Mouse (Mus musculus) heart, embryonic 14.5 days (tissue): Measurements from ENCODE around the gene Nagk. TPM values are rescaled to one million over a fixed set of nuclear protein-coding genes. Genes with fewer than 3 reads are reported as not detected.
"Not testable (repeated sequence)": the region's sequence is repeated elsewhere in the genome, so short reads cannot be mapped to it uniquely, and the experiment has no call there.

Source experiments
- ATAC-seq: fragments of 200-750 bp; cut with Nextera tagmentation; 2 replicates; pipeline ENCODE4 v1.8.0; 2017; ENCODE audit warnings: low read depth, moderate TSS enrichment; ENCODE audit not compliant: insufficient number of reproducible peaks, insufficient read depth, low FRiP score
- H3K27ac ChIP-seq, 2 experiments: fragments of 200-500 bp in 1 of 2; fragments of 300-500 bp in 1 of 2; sonication (generic) in 1 of 2; replicated peaks in 1 of 2; 2 replicates each; pipeline ENCODE4 v1.5.1; 2012 to 2014; ENCODE audit warnings: low read depth in 2 of 2, low read length in 2 of 2, control low read depth in 1 of 2, mild to moderate bottlenecking in 1 of 2, mixed read lengths in 1 of 2; ENCODE audit not compliant: control insufficient read depth in 1 of 2, insufficient read depth in 1 of 2
- H3K27me3 ChIP-seq: fragments of 300-500 bp; sonication (generic); 2 replicates; pipeline ENCODE4 v1.6.1; 2014; ENCODE audit warnings: mild to moderate bottlenecking, low read length, control low read depth; ENCODE audit not compliant: control insufficient read depth, insufficient read depth
- H3K36me3 ChIP-seq: fragments of 300-500 bp; sonication (generic); 2 replicates; pipeline ENCODE4 v1.6.1; 2014; ENCODE audit warnings: mild to moderate bottlenecking, control low read depth, low read length, mixed read lengths; ENCODE audit not compliant: control insufficient read depth, insufficient read depth
- H3K4me1 ChIP-seq, 2 experiments: fragments of 200-500 bp in 1 of 2; fragments of 300-500 bp in 1 of 2; sonication (generic) in 1 of 2; 2 replicates each; pipeline ENCODE4 v1.6.1; 2012 to 2014; ENCODE audit warnings: low read length in 2 of 2, control low read depth in 1 of 2, mixed read lengths in 1 of 2; ENCODE audit not compliant: control insufficient read depth in 2 of 2, insufficient read depth in 2 of 2
- H3K4me2 ChIP-seq: fragments of 300-500 bp; sonication (generic); 2 replicates; pipeline ENCODE4 v1.6.1; 2014; ENCODE audit warnings: mild to moderate bottlenecking, low read length
- H3K4me3 ChIP-seq, 2 experiments: fragments of 200-500 bp in 1 of 2; fragments of 300-500 bp in 1 of 2; sonication (generic) in 1 of 2; 2 replicates each; pipeline ENCODE4 v1.5.1; 2012 to 2014; ENCODE audit warnings: low read length in 2 of 2, mild to moderate bottlenecking in 2 of 2, control low read depth in 1 of 2, low read depth in 1 of 2, moderate library complexity in 1 of 2; ENCODE audit not compliant: control insufficient read depth in 1 of 2, insufficient read depth in 1 of 2
- H3K9ac ChIP-seq: fragments of 300-500 bp; sonication (generic); 2 replicates; pipeline ENCODE4 v1.6.1; 2014; ENCODE audit warnings: mild to moderate bottlenecking, low read length
- H3K9me3 ChIP-seq: fragments of 300-500 bp; sonication (generic); 2 replicates; pipeline ENCODE4 v1.6.1; 2016; ENCODE audit warnings: low read length, control low read depth; ENCODE audit not compliant: control insufficient read depth
- WGBS: fragments of 180-500 bp; shearing (Covaris S2); extraction: QIAGEN DNeasy Blood & Tissue Kit; methylation state at CpG from one replicate; pipeline ENCODE4 v1.1.7; 2014; 5-methylcytosine and 5-hydroxymethylcytosine counted together
- polyA plus RNA-seq: library from polyadenylated mRNA; unstranded; fragments of >200 nt; fragmentation: Nextera tagmentation; extraction: Ambion mirVana; gene quantifications from 2 replicates; pipeline ENCODE4 v1.2.1, GENCODE M21; 2014

Gene Nagk
- polyA plus RNA-seq, 1 experiment from 2014 or later: 69.6 TPM

DNA sequence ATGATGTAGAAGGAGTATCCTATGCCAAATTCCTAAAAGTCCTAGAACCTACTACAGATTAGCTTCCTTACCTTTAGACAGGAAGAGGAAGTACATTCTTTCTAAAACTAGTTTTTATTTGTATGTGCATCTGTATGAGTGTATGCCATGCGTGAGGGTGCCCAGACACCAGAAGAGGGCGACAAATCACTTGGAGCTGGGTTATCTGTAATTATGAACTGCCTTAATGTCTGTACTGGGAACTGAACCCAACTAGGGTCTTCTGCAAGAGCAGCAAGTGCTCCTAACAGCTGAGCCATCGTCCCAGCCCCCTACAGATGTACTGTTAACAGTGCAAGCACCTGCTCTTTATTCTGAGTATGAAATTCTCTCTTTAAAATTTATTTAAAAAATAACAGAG lies 21.0 kb downstream of the Nagk start:
- no peaks in the 10 kb centered on the region for H3K4me1 ChIP-seq
- H3K36me3 ChIP-seq: peaks cover 20% of the 10 kb centered on the region
- H3K27ac ChIP-seq: no peak overlapping the region
- ATAC-seq: no peak
- no peak overlapping the region for H3K4me2 ChIP-seq
- no peaks in the 10 kb centered on the region for H3K27me3 ChIP-seq
- H3K9me3 ChIP-seq: no peaks in the 10 kb centered on the region; the same call in 1 of the 2 replicates
- 93% methylated on average over 3 of the region's 3 CpGs for WGBS
- no peak overlapping the region for H3K9ac ChIP-seq
- no peak overlapping the region for H3K4me3 ChIP-seq

DNA sequence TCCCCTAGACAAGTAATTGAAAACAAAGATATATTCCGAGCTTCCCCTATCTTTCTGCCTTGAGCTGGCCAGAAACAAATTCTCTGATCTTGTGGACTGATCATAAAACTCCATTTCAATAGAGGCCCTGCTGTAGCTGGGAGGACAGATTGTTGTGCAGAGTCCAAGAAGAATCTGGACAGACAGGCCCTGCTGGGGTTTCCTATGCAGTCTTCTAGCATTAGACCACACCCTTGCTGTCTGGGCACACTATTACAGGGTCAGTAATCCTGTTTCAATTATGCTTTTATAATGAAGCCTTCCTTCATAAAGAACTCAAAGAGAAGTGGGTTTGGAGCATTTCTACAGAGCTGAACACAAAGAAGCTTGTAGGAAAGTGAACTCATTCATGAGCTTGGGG lies 24.2 kb downstream of the Nagk start:
- Histone ChIP-seq H3K9ac (no peak overlapping the region), H3K36me3 (peaks cover 9% of the 10 kb centered on the region), H3K4me3 (no peak overlapping the region), H3K4me2 (no peak overlapping the region), H3K27ac (no peak overlapping the region), H3K9me3 (no peaks in the 10 kb centered on the region; the same call in 1 of the 2 replicates), H3K27me3 (no peaks in the 10 kb centered on the region), H3K4me1 (0 out of 4 replicates have a peak, but pooled peaks cover 0 to 3% of the 10 kb centered on the region in 2 experiments)
- ATAC-seq: no peak
- 75% methylated on average over 1 of the region's 1 CpGs for WGBS

DNA sequence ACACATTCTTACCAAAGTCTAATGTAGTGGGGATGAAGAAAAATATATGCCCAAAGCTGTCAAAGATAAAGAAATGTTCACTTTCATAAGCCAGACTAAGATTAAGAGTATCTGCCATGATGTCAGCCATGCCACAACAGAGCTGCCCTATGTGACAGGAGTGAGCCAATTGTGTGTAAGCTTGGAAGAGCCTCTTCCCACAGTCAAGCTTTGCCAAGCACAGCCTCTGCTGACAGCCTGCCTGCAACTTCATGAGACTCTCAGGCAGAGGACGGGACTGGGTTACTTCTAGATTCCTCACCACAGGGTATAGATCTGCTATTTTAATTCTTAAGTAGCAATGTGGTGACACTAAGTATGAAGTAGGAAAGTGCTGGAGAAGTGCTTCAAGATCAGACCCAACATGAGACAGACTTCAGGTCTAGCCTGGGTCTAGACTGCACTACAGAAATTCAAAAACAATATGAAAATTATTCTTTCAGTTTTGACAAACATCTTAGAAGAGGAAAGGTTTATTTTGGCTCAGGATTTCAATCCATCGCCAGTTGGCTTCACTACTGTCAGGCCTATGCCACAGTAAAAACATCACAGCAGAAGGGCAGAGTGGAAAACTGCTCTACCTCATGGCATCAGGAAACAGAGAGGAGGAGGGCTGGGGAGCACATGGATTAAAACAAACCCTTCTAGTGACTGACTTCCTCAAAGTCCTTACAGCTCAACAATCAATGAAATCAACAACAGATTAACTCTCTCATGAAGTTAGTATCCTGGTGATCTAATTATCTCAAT lies 26.1 kb downstream of the Nagk start:
- no peaks in the 10 kb centered on the region for H3K27me3 ChIP-seq
- no peak overlapping the region for H3K27ac ChIP-seq
- no peak overlapping the region for H3K9ac ChIP-seq
- 74% methylated on average over 2 of the region's 2 CpGs for WGBS
- H3K4me3 ChIP-seq: no peak overlapping the region
- H3K4me2 ChIP-seq: no peak overlapping the region
- H3K9me3 ChIP-seq: no peaks in the 10 kb centered on the region; the same call in 1 of the 2 replicates
- H3K36me3 ChIP-seq: 0 out of 2 replicates have a peak, but pooled peaks cover under 1% of the 10 kb centered on the region
- H3K4me1 ChIP-seq: 0 out of 4 replicates have a peak, but pooled peaks cover 0 to 3% of the 10 kb centered on the region in 2 experiments
- no peak for ATAC-seq

DNA sequence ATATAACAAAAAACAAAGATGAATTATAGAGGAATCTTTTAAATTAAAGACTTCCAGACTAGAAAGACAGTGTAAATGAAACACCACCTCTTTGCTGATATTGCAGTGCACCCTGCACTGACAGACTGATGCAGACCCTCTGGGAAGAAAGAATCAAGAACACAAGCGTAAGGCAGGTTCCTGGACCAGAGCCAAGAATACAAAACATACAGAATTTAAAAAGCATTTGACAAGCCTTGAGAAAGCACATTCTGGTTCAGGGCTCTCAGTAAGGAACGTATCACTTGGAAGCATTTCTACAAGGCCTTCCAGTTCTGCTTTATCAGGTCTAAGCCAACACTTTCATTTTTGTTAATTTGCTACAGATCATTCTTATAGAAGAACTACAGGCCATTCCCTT lies 27.1 kb downstream of the Nagk start:
- WGBS: 48% methylated on average over 2 of the region's 2 CpGs
- H3K27ac ChIP-seq: no peak overlapping the region

DNA sequence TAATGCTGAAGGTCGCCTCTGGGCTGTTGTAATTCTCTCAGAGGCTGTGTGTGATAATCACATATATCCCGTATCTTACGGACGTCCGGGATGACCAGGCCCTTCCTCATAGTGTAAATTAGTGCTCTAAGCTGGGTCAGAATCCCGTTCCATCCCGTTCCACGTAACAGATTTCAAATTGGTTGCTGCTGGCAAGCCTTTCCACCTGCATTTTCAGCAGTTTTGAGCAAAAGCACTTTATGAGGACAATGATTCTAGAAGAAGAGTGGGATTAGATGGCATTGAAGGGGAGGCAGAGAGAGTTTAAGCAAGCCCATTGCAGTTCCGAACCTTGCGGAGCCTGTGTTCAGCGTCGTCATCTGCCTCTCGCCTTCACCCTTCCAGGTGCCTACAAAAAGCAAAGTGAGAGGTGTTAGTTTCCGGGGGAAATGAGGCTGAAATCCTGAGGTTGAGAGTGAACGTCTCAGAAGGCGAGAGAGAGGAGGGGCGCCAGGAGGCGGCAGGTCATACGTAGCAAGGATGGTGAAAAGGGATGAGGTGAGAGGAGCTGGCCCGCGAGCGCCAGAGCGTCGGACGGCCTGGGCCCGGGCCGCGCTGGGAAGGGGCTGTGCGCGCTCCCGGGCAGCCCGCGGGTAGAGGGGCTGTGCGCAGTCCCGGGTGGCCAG lies 36.3 kb downstream of the Nagk start:
- WGBS: 1% methylated on average over 35 of the region's 35 CpGs
- ATAC-seq: peak; percentile 76; the same call in 1 of the 2 replicates

More for the DNA sequence above, 27.1 kb downstream of the Nagk start:
- Histone ChIP-seq H3K9ac (no peak overlapping the region), H3K36me3 (0 out of 2 replicates have a peak, but pooled peaks cover 3% of the 10 kb centered on the region), H3K4me3 (no peak overlapping the region), H3K4me1 (0 out of 4 replicates have a peak, but pooled peaks cover 0 to 3% of the 10 kb centered on the region in 2 experiments), H3K4me2 (no peak overlapping the region), H3K9me3 (no peaks in the 10 kb centered on the region; the same call in 1 of the 2 replicates), H3K27me3 (no peaks in the 10 kb centered on the region)
- ATAC-seq: no peak

DNA sequence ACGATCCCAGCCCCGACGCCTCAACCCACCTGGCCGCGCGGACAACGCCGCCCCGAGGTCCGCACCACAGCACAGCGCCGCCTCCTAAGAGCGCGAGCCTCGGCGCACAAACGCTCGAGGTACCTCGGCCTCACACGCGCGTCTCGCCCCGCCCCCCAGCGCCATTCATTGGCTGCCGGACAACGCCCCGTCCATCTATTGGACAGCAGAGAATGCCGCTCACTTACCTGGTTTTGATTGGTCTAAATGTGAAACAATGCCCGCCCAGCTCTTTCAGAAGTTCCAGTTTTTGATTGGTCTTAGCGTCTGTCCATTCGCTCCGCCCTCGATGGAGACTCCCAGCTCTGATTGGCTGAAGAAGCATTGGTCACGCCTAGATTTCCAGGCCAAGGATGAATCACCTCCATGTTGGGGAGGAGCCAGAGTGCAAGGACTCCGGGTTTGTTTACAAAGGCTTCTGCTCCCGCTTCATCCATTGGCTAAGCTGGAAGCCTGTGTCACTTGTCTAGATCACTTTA lies 36.9 kb downstream of the Nagk start, which contains the start of gene Paip2b:
Gene Paip2b, minus strand, starts transcription at position 136 of the 518 bp plus-strand sequence.
- Histone ChIP-seq H3K9me3 (no peaks in the 10 kb centered on the region), H3K4me1 (peaks cover 2 to 7% of the 10 kb centered on the region in 2 experiments; a peak in 3 of 4 replicates), H3K27ac (peak within 1 kb of the TSS; percentile 54 to 76), H3K9ac (peak within 1 kb of the TSS; percentile 83), H3K4me3 (peak within 1 kb of the TSS; percentile 62 to 72), H3K27me3 (no peaks in the 10 kb centered on the region), H3K36me3 (no peaks in the 10 kb centered on the region), H3K4me2 (peak within 1 kb of the TSS; percentile 95)
- peak; percentile 98 for ATAC-seq
- WGBS: under 1% methylated on average over 37 of the region's 37 CpGs

More for the DNA sequence above, 36.3 kb downstream of the Nagk start:
- Histone ChIP-seq H3K4me3 (peak overlapping the region; percentile 62 to 72), H3K4me1 (peaks cover 2 to 7% of the 10 kb centered on the region in 2 experiments; a peak in 3 of 4 replicates), H3K9ac (peak overlapping the region; percentile 83), H3K9me3 (no peaks in the 10 kb centered on the region), H3K27me3 (no peaks in the 10 kb centered on the region), H3K36me3 (0 out of 2 replicates have a peak, but pooled peaks cover 1% of the 10 kb centered on the region), H3K27ac (peak overlapping the region; percentile 45 to 76), H3K4me2 (peak overlapping the region; percentile 95)

DNA sequence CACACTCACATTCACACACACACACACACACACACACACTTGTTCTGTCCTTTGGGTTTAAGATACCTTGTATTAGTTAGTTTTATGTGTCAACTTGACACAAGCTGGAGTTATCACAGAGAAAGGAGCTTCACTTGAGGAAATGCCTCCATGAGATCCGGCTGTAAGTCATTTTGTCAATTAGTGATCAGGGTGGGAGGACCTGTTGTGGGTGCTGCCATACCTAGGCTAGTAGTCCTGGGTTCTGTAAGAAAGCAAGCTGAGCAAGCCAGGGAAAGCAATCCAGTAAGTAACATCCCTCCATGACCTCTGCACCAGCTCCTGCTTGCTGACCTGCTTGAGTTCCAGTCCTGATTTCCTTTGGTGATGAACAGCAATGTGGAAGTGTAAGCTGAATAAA lies 37.6 kb downstream of the Nagk start:
- H3K27ac ChIP-seq: peak overlapping the region; percentile 39 to 54; a peak in 3 of 4 replicates
- ATAC-seq: not testable (repeated sequence)

More for the DNA sequence above, 37.6 kb downstream of the Nagk start:
- not testable (repeated sequence) for H3K9me3 ChIP-seq, H3K36me3 ChIP-seq, H3K27me3 ChIP-seq, H3K4me1 ChIP-seq
- Histone ChIP-seq H3K9ac (peak overlapping the region; percentile 47; the same call in 1 of the 2 replicates), H3K4me2 (peak overlapping the region; percentile 64), H3K4me3 (peak overlapping the region; percentile 17 to 62; a peak in 2 of 4 replicates)
- 70% methylated on average over 1 of the region's 1 CpGs for WGBS
